9 mouse cellular contexts compared by ENCODE assay signal in genomic region chr3:53416036-53416506, GRCm38 (mm10). TPM values are rescaled to one million over a fixed set of nuclear protein-coding genes. Genes with fewer than 3 reads are reported as not detected.
DNase-seq lines count a peak whose midpoint lies in the region; ATAC-seq and TF ChIP-seq lines count a peak whose summit lies in the region.
"Had no signal": no experiment of that assay in that cellular context is flagged by ENCODE, and none has a peak within 500 bp of the region (broad histone marks: within the 10 kb centered on the region; RNA-seq: fewer than 3 reads in every experiment).

No protein-coding gene starts in this region.

- H3K9me3 ChIP-seq in neural tube, embryonic 13.5 days: no peaks in the 10 kb centered on the region
- no peaks in the 10 kb centered on the region for H3K9me3 ChIP-seq in intestine, postnatal 0 days (ENCODE audit: control insufficient read depth)

- no peak for DNase-seq in neural tube, embryonic 10.5 days (ENCODE audit: extremely low spot score, low spot score)
- peak; percentile 78 to 83 for DNase-seq in cerebellum, postnatal 25 days
- peak; percentile 5 to 14 for DNase-seq in right cerebral cortex, postnatal 36 days (ENCODE audit: low spot score in 2 of 2)
- no peak for DNase-seq in kidney, adult 8-10 months
- DNase-seq in adrenal gland, adult 18-20 months (ENCODE audit: low spot score in 2 of 2): no peak

- H3K4me1 ChIP-seq in neural tube, embryonic 13.5 days (replicated peaks): peaks cover 18% of the 10 kb centered on the region
- H3K4me1 ChIP-seq in intestine, postnatal 0 days (replicated peaks; ENCODE audit: control insufficient read depth, insufficient read depth, low read length): peaks cover 7% of the 10 kb centered on the region; the same call in 1 of the 2 replicates

- no peak overlapping the region for H3K9ac ChIP-seq in neural tube, embryonic 13.5 days
- no peak overlapping the region for H3K9ac ChIP-seq in intestine, postnatal 0 days (ENCODE audit: low read depth, low read length)

- 49% methylated on average over 5 of the region's 5 CpGs for WGBS in neural tube, embryonic 13.5 days
- 42% methylated on average over 5 of the region's 5 CpGs for WGBS in intestine, postnatal 0 days

- peak; percentile 47; the same call in 1 of the 2 replicates for ATAC-seq in neural tube, embryonic 13.5 days (ENCODE audit: low read depth)
- no peak for ATAC-seq in intestine, postnatal 0 days

- 0 out of 2 replicates have a peak, but pooled peaks have one; percentile 8 for TF ChIP-seq CTCF in intestine, postnatal 0 days (IDR thresholded peaks at IDR 0.05; ENCODE audit: low read depth)

- H3K4me2 ChIP-seq in neural tube, embryonic 13.5 days: no peak overlapping the region
- H3K4me2 ChIP-seq in intestine, postnatal 0 days (replicated peaks; ENCODE audit: low read depth): no peak overlapping the region

- H3K27me3 ChIP-seq in neural tube, embryonic 13.5 days: no peaks in the 10 kb centered on the region
- H3K27me3 ChIP-seq in intestine, postnatal 0 days (replicated peaks; ENCODE audit: control insufficient read depth, insufficient read depth, low read length): no peaks in the 10 kb centered on the region

- H3K27ac ChIP-seq in neural tube, embryonic 13.5 days (replicated peaks): no peak overlapping the region
- H3K27ac ChIP-seq in intestine, postnatal 0 days (ENCODE audit: low read depth, low read length): no peak overlapping the region
- H3K27ac ChIP-seq: left cerebral cortex, adult 2 months had no signal

- no peak overlapping the region for H3K4me3 ChIP-seq in neural tube, embryonic 13.5 days
- no peak overlapping the region for H3K4me3 ChIP-seq in intestine, postnatal 0 days (ENCODE audit: low read depth, low read length)
- H3K4me3 ChIP-seq: erythroblast, embryonic 14.5 days; left cerebral cortex, adult 2 months had no signal

- H3K36me3 ChIP-seq in neural tube, embryonic 13.5 days: no peaks in the 10 kb centered on the region
- no peaks in the 10 kb centered on the region for H3K36me3 ChIP-seq in intestine, postnatal 0 days (ENCODE audit: control insufficient read depth, insufficient read depth)

RNA-seq across cellular contexts. Expression of gene Nhlrc3, which starts 47.1 kb away (rescaled TPM):
- polyA plus RNA-seq in neural tube, embryonic 13.5 days (2015; fragmentation: Nextera tagmentation; extraction: Ambion mirVana): 8.4 and 8.7 TPM in 2 replicates
- 21.0 and 22.8 TPM in 2 replicates for polyA plus RNA-seq in intestine, postnatal 0 days (2015; fragmentation: Nextera tagmentation; extraction: Ambion mirVana)
- total RNA-seq in adrenal gland, adult 18-20 months (2021): 10 to 100 TPM; 10.0 to 11.1 TPM

RNA-seq across cellular contexts. Expression of gene Proser1, which starts 47.4 kb away (rescaled TPM):
- polyA plus RNA-seq in neural tube, embryonic 13.5 days (2015; fragmentation: Nextera tagmentation; extraction: Ambion mirVana): 25.6 and 25.7 TPM in 2 replicates
- 8.9 and 9.7 TPM in 2 replicates for polyA plus RNA-seq in intestine, postnatal 0 days (2015; fragmentation: Nextera tagmentation; extraction: Ambion mirVana)
- 10 to 100 TPM; 13.7 to 19.0 TPM for total RNA-seq in adrenal gland, adult 18-20 months (2021)

Comparison
In these comparisons a context has a peak if more than half of its experiments do, and no peak if none do; other contexts are left out.
1. DNase-seq: peak in cerebellum, postnatal 25 days (2 of 2) and right cerebral cortex, postnatal 36 days (2 of 2); none in neural tube, embryonic 10.5 days (single experiment), kidney, adult 8-10 months (0 of 2) and adrenal gland, adult 18-20 months (0 of 2).